Mouse (Mus musculus) left cerebral cortex, adult 9 months (tissue): ENCODE results near the gene Olfr968.

Source experiments
- DNase-seq, 2 experiments: peaks; one replicate each; pipeline ENCODE4 v3.0.0; 2022; ENCODE audit warnings: low spot score in 2 of 2

Gene Olfr968

GRCm38 (mm10) chr9:39783153-39783552 lies at the start of gene Olfr968:
Gene Olfr968 (minus strand): TSS chr9:39783253.
- DNase-seq: no peak

GRCm38 (mm10) chr9:39808560-39808959 lies 25.5 kb upstream of the Olfr968 start, which contains the start of gene Olfr970:
Gene Olfr970 (plus strand): TSS chr9:39808860.
- DNase-seq: no peak

GRCm38 (mm10) chr9:39790558-39790957 lies 7.5 kb upstream of the Olfr968 start, which contains the start of gene Olfr969:
Gene Olfr969 (plus strand): TSS chr9:39790945.
- no peak for DNase-seq

DNA sequence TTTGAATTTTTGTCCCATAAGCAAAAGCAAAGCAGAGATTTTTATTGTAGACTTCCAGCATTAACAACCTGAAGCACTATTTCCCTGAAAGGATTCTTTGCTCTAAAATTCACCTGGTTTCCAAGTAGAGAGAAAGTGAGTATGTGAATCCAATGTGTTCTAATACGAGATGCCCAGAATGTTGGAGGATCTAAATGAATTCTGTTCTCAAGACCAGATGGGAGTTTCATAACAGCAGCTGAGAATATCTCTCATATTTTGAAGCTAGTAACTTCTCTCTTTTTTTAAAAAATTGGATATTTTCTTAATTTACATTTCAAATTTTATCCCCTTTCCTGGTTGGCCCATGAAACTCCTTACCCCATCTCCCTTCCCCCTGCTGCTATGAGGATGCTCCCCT lies 36.6 kb downstream of the Olfr968 start:
- peak in 1 of 2 experiments; percentile 1 for DNase-seq

GRCm38 (mm10) chr9:39745949-39746348 lies 37.1 kb downstream of the Olfr968 start, which contains the start of gene Olfr967:
Gene Olfr967 (plus strand): TSS chr9:39746249.
- no peak for DNase-seq

DNA sequence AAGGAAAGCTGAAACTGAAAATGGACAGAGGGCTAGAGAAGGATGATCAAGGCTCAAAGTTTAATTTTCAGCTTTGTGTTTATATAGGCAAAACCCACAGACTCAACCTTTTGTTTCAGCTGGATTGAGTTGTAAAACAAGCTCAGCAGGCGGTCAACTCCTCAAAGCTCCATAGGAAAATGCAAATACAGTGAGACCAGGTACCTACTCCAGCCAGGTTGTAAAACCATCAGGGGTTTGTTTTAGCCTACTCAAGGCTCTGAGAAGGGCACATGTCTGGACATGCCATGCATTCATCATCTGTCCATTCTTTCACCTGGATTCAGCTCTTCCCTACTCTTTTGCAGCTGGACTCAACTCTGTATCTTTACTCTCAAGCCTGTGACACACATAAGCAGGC lies 42.3 kb downstream of the Olfr968 start:
- DNase-seq: no peak

GRCm38 (mm10) chr9:39730678-39731077 lies 52.4 kb downstream of the Olfr968 start, which contains the start of gene Olfr150:
Gene Olfr150 (plus strand): TSS chr9:39730978.
- no peak for DNase-seq
